Mouse (Mus musculus) spleen, embryonic (tissue): ENCODE measurements around the gene Dscam.

Experiments used
- CTCF ChIA-PET: fragments of 350-600 bp; sonication (Branson Sonifier 250); formaldehyde crosslinking; loops from one replicate; lab custom pipeline; 2022; lab: Charles Lee

Dscam gene

GRCm38 (mm10) chr16:96724123-96724522, 446.4 kb downstream of the Dscam start:
- CTCF ChIA-PET: no interaction called here

DNA sequence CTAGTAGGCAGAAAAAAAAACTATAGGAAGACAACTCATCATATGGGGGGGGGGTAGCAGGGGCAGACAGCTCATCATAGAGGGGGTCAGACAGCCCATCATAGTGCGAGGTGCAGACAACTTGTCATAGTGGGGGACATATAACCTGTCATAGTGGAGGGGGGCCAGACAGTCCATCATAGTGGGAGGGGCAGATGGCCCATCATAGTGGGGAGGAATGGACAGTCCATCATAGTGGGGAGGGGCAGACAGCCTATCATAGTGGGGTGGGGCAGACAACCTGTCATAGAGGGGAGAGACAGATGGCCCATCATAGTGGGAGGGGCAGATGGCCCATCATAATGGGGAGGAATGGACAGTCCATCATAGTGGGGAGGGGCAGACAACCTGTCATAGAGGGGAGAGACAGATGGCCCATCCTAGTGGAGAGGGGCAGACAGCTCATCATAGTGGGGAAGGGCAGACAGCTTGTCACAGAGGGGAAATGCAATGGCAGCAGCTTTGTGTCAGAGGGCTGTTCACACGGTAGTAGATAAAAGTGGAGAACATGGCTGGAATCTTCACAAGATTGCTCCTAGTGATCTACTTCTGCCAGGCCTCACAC, 447.4 kb downstream of the Dscam start:
- CTCF ChIA-PET: interaction anchor here (0.8 kb wide), 1 partner anchor 30 kb away, joined by 11 read pairs; no protein-coding TSS in a partner anchor

- CTCF ChIA-PET: no interaction called here
Observed at GRCm38 (mm10) chr16:96722135-96722534, 448.4 kb downstream of the Dscam start.

GRCm38 (mm10) chr16:96721241-96721640, 449.3 kb downstream of the Dscam start:
- CTCF ChIA-PET: no interaction called here

GRCm38 (mm10) chr16:96720666-96721065, 449.9 kb downstream of the Dscam start:
- CTCF ChIA-PET: no interaction called here

- CTCF ChIA-PET: no interaction called here
Observed at GRCm38 (mm10) chr16:96718221-96718620, 452.3 kb downstream of the Dscam start.

DNA sequence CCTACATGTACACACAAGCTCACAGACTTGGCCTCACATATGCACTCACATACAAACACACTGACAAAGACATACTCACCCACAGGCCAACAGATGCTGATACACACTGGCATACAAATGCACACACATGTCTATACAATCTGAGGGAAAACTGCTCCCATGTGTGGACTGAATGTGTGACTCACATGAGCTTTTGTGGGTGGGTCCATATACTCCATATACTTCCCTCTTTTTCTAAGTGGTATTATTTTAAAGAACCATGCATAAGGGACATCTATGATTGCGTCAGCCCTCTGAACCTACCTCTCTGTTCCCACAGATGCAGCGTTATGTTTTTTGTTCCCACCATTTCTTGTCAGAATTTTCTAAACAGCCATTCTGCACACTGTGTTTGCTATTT, 453.9 kb downstream of the Dscam start:
- CTCF ChIA-PET: no interaction called here

DNA sequence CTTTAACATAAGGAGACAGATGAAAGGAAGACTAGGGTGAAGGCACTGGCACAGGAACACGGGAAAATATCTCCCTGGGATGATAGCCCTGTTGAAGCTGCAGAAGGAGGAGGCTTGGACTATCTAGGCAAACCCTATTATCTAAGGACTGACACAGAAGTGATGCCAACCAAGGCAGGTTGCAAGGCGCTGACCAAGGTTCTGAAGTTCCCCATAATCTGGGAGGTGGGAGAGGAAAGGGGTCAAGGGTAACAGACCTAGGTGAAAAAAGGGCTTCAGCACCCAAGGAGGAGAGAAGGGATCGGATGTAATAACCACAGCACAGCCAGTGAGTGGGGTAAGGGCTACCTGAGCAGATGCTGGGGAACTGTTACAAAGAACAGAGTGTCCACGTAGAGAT, 458.6 kb downstream of the Dscam start:
- CTCF ChIA-PET: no interaction called here

DNA sequence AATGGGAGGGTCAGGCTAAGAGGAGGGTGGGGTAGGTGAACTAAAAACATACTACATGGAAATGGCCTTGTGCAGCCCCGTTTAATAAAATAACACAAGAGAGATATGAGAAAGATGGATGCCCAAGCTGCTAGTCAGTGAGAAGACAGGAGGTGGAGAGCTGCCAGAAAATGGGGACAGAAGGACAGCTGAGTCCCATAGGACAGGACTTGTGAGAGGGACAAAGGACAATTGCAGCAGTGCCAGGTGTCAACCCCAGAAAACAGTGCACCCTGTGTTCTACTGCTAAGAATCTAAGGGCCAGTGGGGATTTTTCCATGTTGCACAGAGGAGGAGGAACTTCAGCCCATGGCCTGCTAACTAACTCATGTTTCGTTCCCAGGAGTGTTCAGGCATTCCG, 470.0 kb downstream of the Dscam start:
- CTCF ChIA-PET: no interaction called here

DNA sequence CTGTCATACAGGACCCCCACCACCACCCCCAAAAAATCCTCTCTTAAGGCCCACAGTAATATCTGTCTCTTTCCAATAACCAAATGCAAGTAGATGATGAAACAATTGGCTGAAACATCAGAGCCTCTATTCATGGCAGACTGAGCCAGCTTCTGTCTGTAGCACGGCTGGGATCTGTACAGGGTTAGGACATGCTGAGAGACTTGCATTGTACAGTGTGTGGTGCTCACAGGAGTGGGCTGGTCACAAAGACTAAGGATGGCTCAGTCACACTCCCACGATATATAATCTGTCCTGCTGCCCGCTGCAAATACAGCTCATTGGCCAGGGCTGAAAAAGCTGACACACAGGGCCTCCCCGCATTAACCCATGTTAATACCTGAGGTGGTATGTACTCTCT, 474.7 kb downstream of the Dscam start:
- CTCF ChIA-PET: no interaction called here

DNA sequence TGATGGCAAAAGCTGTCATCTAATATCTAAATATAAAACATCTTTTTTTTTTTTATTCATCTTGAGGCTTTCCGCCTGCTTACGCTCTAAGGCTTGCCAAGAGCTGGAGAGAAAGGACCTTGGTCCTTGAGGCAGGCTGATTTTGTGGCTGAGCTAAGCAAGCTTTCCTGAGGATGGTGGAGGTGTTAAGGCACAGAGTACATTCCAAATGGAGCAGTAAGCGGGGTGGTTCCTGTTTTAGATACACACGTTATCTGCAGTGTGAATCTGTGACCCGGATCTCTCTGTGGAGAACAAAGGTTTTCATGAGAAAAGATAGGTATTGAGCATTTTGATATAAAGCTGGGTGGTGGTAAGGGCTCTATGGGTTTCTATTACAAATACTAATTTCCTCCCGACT, 479.0 kb downstream of the Dscam start:
- CTCF ChIA-PET: no interaction called here

- CTCF ChIA-PET: no interaction called here
Observed at GRCm38 (mm10) chr16:96690052-96690451, 480.5 kb downstream of the Dscam start.

GRCm38 (mm10) chr16:96689419-96689818, 481.1 kb downstream of the Dscam start:
- CTCF ChIA-PET: no interaction called here

DNA sequence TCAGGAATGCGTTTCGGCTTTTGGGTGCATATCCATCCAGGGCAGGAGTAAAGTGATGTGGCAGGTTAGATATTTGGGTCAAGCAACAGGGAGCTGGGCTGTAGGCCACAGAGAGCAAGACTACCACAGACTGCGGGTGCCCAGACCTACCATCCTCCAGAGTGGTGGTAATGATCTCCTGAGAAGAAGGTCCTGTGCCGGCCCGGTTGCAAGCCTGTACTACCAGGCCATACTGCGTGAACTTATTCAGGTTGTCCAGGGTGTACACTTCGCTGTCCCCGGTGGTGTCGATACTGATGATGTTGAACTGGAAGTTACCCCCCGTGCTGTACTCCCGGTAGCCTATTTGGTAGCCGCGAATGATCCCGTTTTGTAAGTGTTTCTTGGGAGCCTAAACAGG, 485.5 kb downstream of the Dscam start:
- CTCF ChIA-PET: no interaction called here

DNA sequence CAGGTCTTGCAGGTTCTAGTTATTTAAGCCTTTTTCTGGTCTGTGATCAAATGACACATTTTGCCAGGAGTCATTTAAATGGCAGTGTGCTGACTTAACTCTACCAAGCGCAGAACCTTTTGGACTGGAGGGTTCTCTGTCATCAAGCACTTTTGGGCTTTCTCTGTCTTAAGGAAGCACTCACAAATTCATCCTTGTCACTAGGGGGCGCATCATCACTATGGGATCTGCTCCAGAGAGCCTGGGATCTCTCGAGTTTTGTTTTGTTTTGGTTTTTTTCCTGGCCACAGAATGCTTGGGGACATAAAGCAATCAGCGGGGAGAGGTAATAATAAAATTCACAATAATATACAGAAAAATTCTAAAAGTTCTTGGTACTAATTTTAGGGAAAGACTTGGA, 486.0 kb downstream of the Dscam start:
- CTCF ChIA-PET: no interaction called here

DNA sequence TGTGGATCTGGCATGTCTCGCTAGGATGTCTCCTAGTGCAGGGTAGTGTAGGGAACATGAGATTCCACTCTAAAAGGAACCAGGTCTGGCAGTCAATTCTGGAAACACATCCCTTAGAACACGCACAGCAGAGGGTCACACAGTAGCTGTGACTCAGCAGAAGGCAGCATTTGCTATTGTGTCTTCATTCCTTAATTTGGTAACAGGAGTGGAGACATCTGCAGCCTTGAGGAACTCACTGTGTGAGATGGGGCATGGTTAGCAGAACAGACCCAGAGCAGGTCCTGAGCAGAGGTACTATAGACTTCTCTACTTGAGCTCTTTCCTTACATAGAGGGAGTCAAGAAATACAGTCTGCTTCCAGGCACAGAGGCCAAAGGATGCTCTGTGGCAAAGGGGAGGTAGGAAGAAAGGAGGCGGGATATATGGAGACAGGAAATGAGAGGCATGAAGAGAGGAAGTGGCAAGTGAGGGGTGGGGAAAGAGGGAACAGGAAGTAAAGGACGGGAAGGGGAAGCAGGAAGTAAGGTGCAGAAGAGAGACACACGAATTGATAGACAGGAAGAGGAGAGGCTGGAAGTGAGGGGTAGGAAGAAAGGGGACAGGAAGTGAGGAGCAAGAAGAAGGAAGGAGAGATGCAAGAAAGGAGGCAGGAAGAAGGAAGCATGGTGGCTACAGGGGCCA, 488.1 kb downstream of the Dscam start:
- CTCF ChIA-PET: no interaction called here

DNA sequence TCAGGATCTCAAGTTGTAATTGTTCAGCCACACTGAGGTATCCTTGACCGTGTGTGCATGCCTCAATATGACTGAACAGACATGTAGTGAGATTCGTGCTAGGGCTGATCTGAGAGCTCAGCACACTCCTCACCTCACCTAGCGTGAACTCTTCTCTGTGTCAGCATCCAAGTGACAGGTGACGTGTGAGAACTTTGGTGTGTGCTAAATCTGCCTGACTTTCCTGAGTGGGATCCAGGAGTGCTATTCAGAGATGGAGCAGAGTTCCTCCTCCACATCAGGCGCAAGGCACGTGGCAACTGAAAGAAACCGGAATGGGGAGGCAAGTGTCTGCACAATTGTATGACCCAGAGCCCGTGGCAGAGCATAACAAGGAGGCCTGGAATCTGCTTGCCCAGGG, 490.6 kb downstream of the Dscam start:
- CTCF ChIA-PET: no interaction called here

- CTCF ChIA-PET: no interaction called here
Observed at GRCm38 (mm10) chr16:96677471-96677870, 493.1 kb downstream of the Dscam start.

GRCm38 (mm10) chr16:96676663-96677062, 493.9 kb downstream of the Dscam start:
- CTCF ChIA-PET: no interaction called here

DNA sequence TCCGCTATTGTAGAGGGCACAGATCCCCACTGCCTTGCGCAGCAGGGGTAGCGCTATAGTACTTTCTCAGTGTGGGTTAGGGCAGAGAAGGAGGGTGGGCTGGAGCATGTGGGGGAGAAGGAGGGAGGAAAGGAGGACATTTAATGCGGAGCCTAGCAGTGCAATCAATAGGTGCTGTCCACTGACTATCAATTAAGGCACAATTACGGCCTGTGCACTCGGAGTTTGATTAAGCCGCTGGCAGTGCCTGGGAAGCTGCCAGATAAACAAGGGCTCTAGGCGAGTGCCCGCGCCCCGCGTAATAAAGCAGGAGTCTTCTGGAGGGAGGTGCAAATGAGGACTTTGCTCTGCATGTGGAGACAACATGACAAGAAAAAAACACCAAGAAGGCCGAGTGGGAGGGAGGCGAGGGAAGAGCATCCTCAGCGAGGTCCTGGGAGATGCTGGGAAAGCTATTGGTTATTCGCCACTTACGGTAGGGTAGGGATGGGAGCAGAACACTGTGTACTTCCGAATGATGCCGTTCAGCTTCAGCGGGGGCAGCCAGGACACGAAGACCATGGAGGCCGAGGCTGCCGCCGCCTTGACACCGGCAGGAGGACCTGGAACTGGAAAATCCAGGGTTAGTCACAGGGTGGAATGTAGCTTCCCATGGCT, 497.2 kb downstream of the Dscam start:
- CTCF ChIA-PET: interaction anchor here (0.5 kb wide), 1 partner anchor 324 kb away, joined by 3 read pairs; no protein-coding TSS in a partner anchor

DNA sequence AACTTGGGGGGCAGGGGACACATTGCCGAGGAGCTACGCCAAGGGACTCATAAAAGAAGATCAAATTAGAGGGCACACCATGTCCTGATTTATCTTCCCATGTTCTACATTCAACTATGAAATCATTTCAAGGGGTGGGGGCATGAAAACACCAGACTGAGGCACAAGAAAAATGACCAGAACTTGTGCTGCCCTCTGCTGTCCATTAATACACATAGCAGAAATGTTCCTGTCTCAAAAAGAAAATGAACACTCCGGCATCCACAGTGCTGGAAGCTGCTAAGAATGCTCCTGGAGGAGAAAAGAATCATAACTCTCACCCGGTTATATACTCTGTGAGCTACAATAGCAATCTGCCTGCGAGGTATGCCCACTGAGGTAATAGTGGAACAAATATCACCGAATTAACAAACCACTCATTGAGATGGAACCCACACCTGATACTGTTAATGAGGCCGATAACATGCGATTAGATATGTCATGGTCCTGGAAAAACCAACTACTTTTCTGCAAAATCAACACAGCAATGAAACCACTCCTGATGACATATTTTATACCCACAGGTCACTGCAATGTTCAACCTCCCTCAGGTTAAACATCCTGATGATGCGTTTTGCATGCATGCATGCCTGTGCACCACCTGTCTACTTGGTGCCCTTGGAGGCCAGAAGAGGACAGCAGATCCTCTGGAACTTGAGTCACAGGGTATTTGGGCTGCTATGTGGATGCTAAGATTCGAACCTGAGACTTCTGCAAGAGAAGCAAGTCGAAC, 498.8 kb downstream of the Dscam start:
- CTCF ChIA-PET: interaction anchor here (1.1 kb wide), 1 partner anchor 203 kb away, joined by 4 read pairs; no protein-coding TSS in a partner anchor

- CTCF ChIA-PET: interaction anchor here (0.8 to 1.0 kb wide), 2 partner anchors 153 to 202 kb away, joined by 3 to 4 read pairs; partner anchors contain the start of gene Pcp4
Observed at GRCm38 (mm10) chr16:96669706-96670105, 500.8 kb downstream of the Dscam start.
